Mouse (Mus musculus): ENCODE data around the gene Sox5. TPM values are rescaled to one million over a fixed set of nuclear protein-coding genes. Genes with fewer than 3 reads are reported as not detected.

Gene Sox5
- polyA plus RNA-seq, 1 experiment from 2014 or later = 3.3 TPM

- Histone ChIP-seq H3K36me3 (ENCODE audit: control insufficient read depth, insufficient read depth) (no peaks in the 10 kb centered on the region), H3K27ac (ENCODE audit: low read depth, low read length) (no peak overlapping the region), H3K9ac (ENCODE audit: low read depth, low read length) (no peak overlapping the region), H3K4me3 (ENCODE audit: low read depth, low read length) (no peak overlapping the region), H3K9me3 (ENCODE audit: control insufficient read depth) (no peaks in the 10 kb centered on the region), H3K27me3 (replicated peaks; ENCODE audit: control insufficient read depth, insufficient read depth, low read length) (no peaks in the 10 kb centered on the region), H3K4me1 (replicated peaks; ENCODE audit: control insufficient read depth, insufficient read depth, low read length) (no peaks in the 10 kb centered on the region; the same call in 1 of the 2 replicates), H3K4me2 (replicated peaks; ENCODE audit: low read depth) (no peak overlapping the region)
- WGBS = 81% methylated on average over 5 of the region's 5 CpGs
- no peak for TF ChIP-seq CTCF (IDR thresholded peaks at IDR 0.05; ENCODE audit: low read depth)
- ATAC-seq = no peak
These were observed 35.7 kb upstream of the Sox5 start for GRCm38 (mm10) chr6:144817329-144817932.

DNA sequence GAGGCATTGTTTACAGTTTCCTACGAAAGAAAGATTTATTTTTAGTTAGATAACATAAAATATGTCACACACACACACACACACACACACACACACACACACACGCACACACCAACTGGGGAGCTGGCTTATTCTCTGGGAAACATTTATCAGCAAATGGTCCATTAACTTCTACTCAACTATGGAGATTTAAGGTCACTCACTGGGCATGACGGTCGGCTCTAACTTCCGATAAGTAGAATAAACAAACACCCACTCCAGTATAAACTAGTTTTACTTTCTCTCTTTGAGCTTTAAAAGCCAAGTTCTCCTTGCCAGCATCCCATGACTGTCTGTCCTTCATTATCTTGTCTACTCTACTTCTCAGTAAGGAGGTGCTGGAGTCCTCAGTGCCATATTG, 33.8 kb upstream of the Sox5 start:
- H3K27ac ChIP-seq (ENCODE audit: low read depth, low read length) = no peak overlapping the region
- WGBS = 40% methylated on average over 5 of the region's 5 CpGs
- H3K4me3 ChIP-seq (ENCODE audit: low read depth, low read length) = no peak overlapping the region
- no peak overlapping the region for H3K9ac ChIP-seq (ENCODE audit: low read depth, low read length)
- no peak for ATAC-seq
- no peaks in the 10 kb centered on the region for H3K36me3 ChIP-seq (ENCODE audit: control insufficient read depth, insufficient read depth)
- H3K9me3 ChIP-seq (ENCODE audit: control insufficient read depth) = no peaks in the 10 kb centered on the region
- no peaks in the 10 kb centered on the region for H3K4me1 ChIP-seq (replicated peaks; ENCODE audit: control insufficient read depth, insufficient read depth, low read length)
- no peaks in the 10 kb centered on the region for H3K27me3 ChIP-seq (replicated peaks; ENCODE audit: control insufficient read depth, insufficient read depth, low read length)
- H3K4me2 ChIP-seq (replicated peaks; ENCODE audit: low read depth) = no peak overlapping the region
- no peak for TF ChIP-seq CTCF (IDR thresholded peaks at IDR 0.05; ENCODE audit: low read depth)

DNA sequence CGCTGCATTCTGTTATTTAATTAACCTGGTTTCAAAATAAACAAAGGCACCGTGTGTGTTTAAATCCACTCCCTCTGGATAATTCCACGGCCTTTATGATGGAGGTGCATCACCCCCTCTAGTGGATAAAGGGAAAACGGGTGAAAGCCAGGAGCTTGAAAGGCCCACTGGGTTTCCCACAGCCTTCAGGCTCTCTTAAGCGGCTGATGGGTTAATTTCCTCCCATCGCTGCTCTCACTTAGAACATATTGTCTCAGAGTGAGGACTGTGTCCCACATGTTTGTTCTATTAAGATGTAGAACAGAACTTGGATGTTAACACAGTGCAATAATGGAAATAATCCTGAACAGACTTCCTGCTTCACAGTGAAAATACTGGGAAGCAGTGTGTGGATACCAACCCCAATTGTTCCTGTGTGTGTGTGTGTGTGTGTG, 33.2 kb upstream of the Sox5 start:
- H3K9ac ChIP-seq (ENCODE audit: low read depth, low read length) = no peak overlapping the region
- no peak overlapping the region for H3K4me3 ChIP-seq (ENCODE audit: low read depth, low read length)
- WGBS = 14% methylated on average over 6 of the region's 6 CpGs
- H3K9me3 ChIP-seq (ENCODE audit: control insufficient read depth) = no peaks in the 10 kb centered on the region
- no peak for ATAC-seq
- H3K27ac ChIP-seq (ENCODE audit: low read depth, low read length) = no peak overlapping the region
- H3K4me1 ChIP-seq (replicated peaks; ENCODE audit: control insufficient read depth, insufficient read depth, low read length) = no peaks in the 10 kb centered on the region
- no peaks in the 10 kb centered on the region for H3K27me3 ChIP-seq (replicated peaks; ENCODE audit: control insufficient read depth, insufficient read depth, low read length)
- peak; percentile 79 for TF ChIP-seq CTCF (IDR thresholded peaks at IDR 0.05; ENCODE audit: low read depth)
- no peaks in the 10 kb centered on the region for H3K36me3 ChIP-seq (ENCODE audit: control insufficient read depth, insufficient read depth)
- H3K4me2 ChIP-seq (replicated peaks; ENCODE audit: low read depth) = no peak overlapping the region

DNA sequence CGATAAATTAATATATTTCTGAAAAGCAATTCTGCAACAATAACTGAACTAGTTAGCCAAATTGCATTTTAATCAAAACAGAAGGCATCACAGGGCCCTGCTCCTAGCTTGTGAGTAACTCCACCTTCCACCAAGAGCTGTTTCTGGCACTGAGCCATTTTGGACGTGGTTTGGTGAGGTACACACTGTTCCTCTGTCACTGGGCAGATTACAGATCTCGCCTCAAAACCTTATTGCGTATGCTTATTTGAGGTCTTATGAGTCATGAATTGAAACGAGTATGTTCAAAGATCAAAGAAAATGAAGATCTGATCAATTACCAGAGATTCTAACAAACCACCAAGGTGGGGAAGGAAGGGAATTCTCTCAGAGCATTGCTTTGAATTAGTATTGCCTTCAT, 22.5 kb upstream of the Sox5 start:
- no peak for ATAC-seq
- TF ChIP-seq CTCF (IDR thresholded peaks at IDR 0.05; ENCODE audit: low read depth) = no peak
- WGBS = 67% methylated on average over 5 of the region's 5 CpGs

DNA sequence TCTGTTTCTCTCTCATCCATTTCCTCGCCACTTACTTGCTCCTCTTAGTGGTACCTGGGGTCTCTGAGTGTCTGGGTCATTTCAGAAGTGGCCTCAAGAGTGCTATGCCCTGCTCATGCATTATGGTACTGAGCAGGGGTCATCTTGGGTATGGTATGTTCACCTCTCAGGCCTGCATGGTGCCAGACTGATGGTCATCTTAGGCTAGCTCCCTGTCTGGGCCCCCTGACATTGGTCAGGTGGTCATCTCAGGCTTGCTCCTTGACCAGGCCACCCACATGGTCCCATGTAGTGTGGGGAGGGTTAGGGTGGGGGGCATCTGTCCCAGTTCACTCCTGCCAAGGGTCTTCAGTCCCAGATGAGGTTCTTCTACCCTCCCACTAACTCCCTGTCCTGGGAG, 21.3 kb upstream of the Sox5 start:
- no peak for TF ChIP-seq CTCF (IDR thresholded peaks at IDR 0.05; ENCODE audit: low read depth)

More for the DNA sequence above, 22.5 kb upstream of the Sox5 start:
- Histone ChIP-seq H3K4me2 (replicated peaks; ENCODE audit: low read depth) (no peak overlapping the region), H3K4me1 (replicated peaks; ENCODE audit: control insufficient read depth, insufficient read depth, low read length) (no peaks in the 10 kb centered on the region), H3K9me3 (ENCODE audit: control insufficient read depth) (no peaks in the 10 kb centered on the region), H3K27me3 (replicated peaks; ENCODE audit: control insufficient read depth, insufficient read depth, low read length) (no peaks in the 10 kb centered on the region), H3K4me3 (ENCODE audit: low read depth, low read length) (no peak overlapping the region), H3K9ac (ENCODE audit: low read depth, low read length) (no peak overlapping the region), H3K27ac (ENCODE audit: low read depth, low read length) (no peak overlapping the region), H3K36me3 (ENCODE audit: control insufficient read depth, insufficient read depth) (no peaks in the 10 kb centered on the region)

GRCm38 (mm10) chr6:144794356-144794755, 12.6 kb upstream of the Sox5 start:
- H3K9ac ChIP-seq (ENCODE audit: low read depth, low read length) = no peak overlapping the region
- H3K4me3 ChIP-seq (ENCODE audit: low read depth, low read length) = no peak overlapping the region
- 0 out of 2 replicates have a peak, but pooled peaks have one; percentile 12 for TF ChIP-seq CTCF (IDR thresholded peaks at IDR 0.05; ENCODE audit: low read depth)
- no peaks in the 10 kb centered on the region for H3K36me3 ChIP-seq (ENCODE audit: control insufficient read depth, insufficient read depth)
- no peak overlapping the region for H3K27ac ChIP-seq (ENCODE audit: low read depth, low read length)
- no peak overlapping the region for H3K4me2 ChIP-seq (replicated peaks; ENCODE audit: low read depth)
- H3K4me1 ChIP-seq (replicated peaks; ENCODE audit: control insufficient read depth, insufficient read depth, low read length) = no peaks in the 10 kb centered on the region
- no peaks in the 10 kb centered on the region for H3K27me3 ChIP-seq (replicated peaks; ENCODE audit: control insufficient read depth, insufficient read depth, low read length)
- ATAC-seq = no peak
- 75% methylated on average over 3 of the region's 3 CpGs for WGBS
- no peaks in the 10 kb centered on the region for H3K9me3 ChIP-seq (ENCODE audit: control insufficient read depth)

More for the DNA sequence above, 21.3 kb upstream of the Sox5 start:
- no peak overlapping the region for H3K4me2 ChIP-seq (replicated peaks; ENCODE audit: low read depth)
- no peak overlapping the region for H3K27ac ChIP-seq (ENCODE audit: low read depth, low read length)
- H3K9ac ChIP-seq (ENCODE audit: low read depth, low read length) = no peak overlapping the region
- H3K4me1 ChIP-seq (replicated peaks; ENCODE audit: control insufficient read depth, insufficient read depth, low read length) = no peaks in the 10 kb centered on the region
- H3K9me3 ChIP-seq (ENCODE audit: control insufficient read depth) = no peaks in the 10 kb centered on the region
- H3K4me3 ChIP-seq (ENCODE audit: low read depth, low read length) = no peak overlapping the region
- no peak for ATAC-seq
- no peaks in the 10 kb centered on the region for H3K27me3 ChIP-seq (replicated peaks; ENCODE audit: control insufficient read depth, insufficient read depth, low read length)
- WGBS = 100% methylated on average over 1 of the region's 1 CpGs
- no peaks in the 10 kb centered on the region for H3K36me3 ChIP-seq (ENCODE audit: control insufficient read depth, insufficient read depth)

Data from intestine, postnatal 0 days (tissue).